Mouse (Mus musculus) lung, embryonic 16.5 days (tissue): ENCODE data around the gene Prr12. TPM values are rescaled to one million over a fixed set of nuclear protein-coding genes. Genes with fewer than 3 reads are reported as not detected.

Experiments used
- microRNA-seq: library from miRNA; unstranded; fragments of <30 nt; microRNA quantifications from one replicate; pipeline ENCODE4, GENCODE M21; 2016
- polyA plus RNA-seq: library from polyadenylated mRNA; unstranded; fragments of >200 nt; fragmentation: Nextera tagmentation; extraction: Ambion mirVana; gene quantifications from 2 replicates; pipeline ENCODE4 v1.2.1, GENCODE M21; 2015

The Prr12 gene
- polyA plus RNA-seq, 1 experiment from 2014 or later: 9.2 TPM

Small RNA genes within 50 kb of the gene (microRNA-seq; reads per million reads assigned to microRNA genes)
- not detected for gene Mir7054

Other genes starting within 250 kb of the Prr12 start
- 88.6 and 98.6 TPM in 2 replicates for gene Nup62, start 236.8 kb downstream of the Prr12 start, polyA plus RNA-seq
- 1.4 and 1.7 TPM in 2 replicates for gene Il4i1, start 236.5 kb downstream of the Prr12 start, polyA plus RNA-seq
- 3.3 and 3.5 TPM in 2 replicates for gene Atf5, start 236.2 kb downstream of the Prr12 start, polyA plus RNA-seq
- gene Akt1s1, start 203.9 kb downstream of the Prr12 start, polyA plus RNA-seq: 92.3 and 95.6 TPM in 2 replicates
- gene Tbc1d17, start 203.8 kb downstream of the Prr12 start, polyA plus RNA-seq: 83.7 and 84.4 TPM in 2 replicates
- 38.0 and 39.0 TPM in 2 replicates for gene Pnkp, start 195.7 kb downstream of the Prr12 start, polyA plus RNA-seq
- 302 and 307 TPM in 2 replicates for gene Ptov1, start 183.1 kb downstream of the Prr12 start, polyA plus RNA-seq
- 97.3 and 102 TPM in 2 replicates for gene Med25, start 160.2 kb downstream of the Prr12 start, polyA plus RNA-seq
- 22.4 and 24.3 TPM in 2 replicates for gene Fuz, start 156.8 kb downstream of the Prr12 start, polyA plus RNA-seq
- gene Ap2a1, start 123.4 kb downstream of the Prr12 start, polyA plus RNA-seq: 58.2 and 63.7 TPM in 2 replicates
- gene Tsks, start 109.7 kb downstream of the Prr12 start, polyA plus RNA-seq: 0.15 and 0.44 TPM in 2 replicates
- 17.1 and 17.5 TPM in 2 replicates for gene Cpt1c, start 78.0 kb downstream of the Prr12 start, polyA plus RNA-seq
- 413 and 457 TPM in 2 replicates for gene Prmt1, start 66.3 kb downstream of the Prr12 start, polyA plus RNA-seq
- 96.5 and 108 TPM in 2 replicates for gene Irf3, start 55.2 kb downstream of the Prr12 start, polyA plus RNA-seq
- 62.0 and 64.5 TPM in 2 replicates for gene Bcl2l12, start 54.2 kb downstream of the Prr12 start, polyA plus RNA-seq
- gene Scaf1, start 36.5 kb downstream of the Prr12 start, polyA plus RNA-seq: 28.9 and 30.7 TPM in 2 replicates
- 54.6 and 59.7 TPM in 2 replicates for gene Rras, start 34.9 kb downstream of the Prr12 start, polyA plus RNA-seq
- gene Nosip, start 9.5 kb upstream of the Prr12 start, polyA plus RNA-seq: 72.5 and 77.8 TPM in 2 replicates
- 28.7 and 31.9 TPM in 2 replicates for gene Prrg2, start 9.8 kb upstream of the Prr12 start, polyA plus RNA-seq
- 308 and 326 TPM in 2 replicates for gene Rcn3, start 39.3 kb upstream of the Prr12 start, polyA plus RNA-seq
- gene Fcgrt, start 51.0 kb upstream of the Prr12 start, polyA plus RNA-seq: 93.7 and 97.1 TPM in 2 replicates
- 1,430 and 1,443 TPM in 2 replicates for gene Rps11, start 71.6 kb upstream of the Prr12 start, polyA plus RNA-seq
- 1,289 and 1,305 TPM in 2 replicates for gene Rpl13a, start 75.9 kb upstream of the Prr12 start, polyA plus RNA-seq
- gene Gm45713, start 83.3 kb upstream of the Prr12 start, polyA plus RNA-seq: 0.31 and 0.60 TPM in 2 replicates
- 2.4 and 3.0 TPM in 2 replicates for gene Flt3l, start 83.6 kb upstream of the Prr12 start, polyA plus RNA-seq
- 99.2 and 100 TPM in 2 replicates for gene Pih1d1, start 101.4 kb upstream of the Prr12 start, polyA plus RNA-seq
- gene Aldh16a1, start 101.7 kb upstream of the Prr12 start, polyA plus RNA-seq: 55.4 and 57.4 TPM in 2 replicates
- 0.34 and 0.99 TPM in 2 replicates for gene Slc17a7, start 111.1 kb upstream of the Prr12 start, polyA plus RNA-seq
- gene Gfy, start 126.7 kb upstream of the Prr12 start, polyA plus RNA-seq: not detected in 2 replicates
- not detected in 2 replicates for gene Pth2, start 128.1 kb upstream of the Prr12 start, polyA plus RNA-seq
- gene Ccdc155, start 152.0 kb upstream of the Prr12 start, polyA plus RNA-seq: 1.3 TPM in 2 replicates
- gene Dkkl1, start 159.3 kb upstream of the Prr12 start, polyA plus RNA-seq: 0.84 and 1.6 TPM in 2 replicates
- 134 and 148 TPM in 2 replicates for gene Tead2, start 162.9 kb upstream of the Prr12 start, polyA plus RNA-seq
- gene Cd37, start 186.2 kb upstream of the Prr12 start, polyA plus RNA-seq: 3.0 and 4.6 TPM in 2 replicates
- 0.23 TPM in 1 of 2 replicates, not detected in the other for gene Slc6a16, start 188.2 kb upstream of the Prr12 start, polyA plus RNA-seq
- gene Slc6a21, start 224.6 kb upstream of the Prr12 start, polyA plus RNA-seq: not detected in 2 replicates